In genomic region chr14:122992937-122993336, GRCm38 (mm10) we compare ENCODE assay signal across 14 mouse cellular contexts. TPM values are rescaled to one million over a fixed set of nuclear protein-coding genes. Genes with fewer than 3 reads are reported as not detected.
DNase-seq lines count a peak whose midpoint lies in the region; ATAC-seq and TF ChIP-seq lines count a peak whose summit lies in the region.
"Had no signal": no experiment of that assay in that cellular context is flagged by ENCODE, and none has a peak within 500 bp of the region (broad histone marks: within the 10 kb centered on the region; RNA-seq: fewer than 3 reads in every experiment).

No protein-coding gene starts in this region.

- H3K4me2 ChIP-seq in forebrain, embryonic 11.5 days (ENCODE audit: low read depth, low read length, severe bottlenecking): no peak overlapping the region
- no peak overlapping the region for H3K4me2 ChIP-seq in forebrain, postnatal 0 days (ENCODE audit: low read depth)
- no peak overlapping the region for H3K4me2 ChIP-seq in midbrain, embryonic 14.5 days (ENCODE audit: low read length)
- H3K4me2 ChIP-seq in intestine, postnatal 0 days (replicated peaks; ENCODE audit: low read depth): no peak overlapping the region
- no peak overlapping the region for H3K4me2 ChIP-seq in stomach, embryonic 15.5 days
- H3K4me2 ChIP-seq: forebrain, embryonic 15.5 days had no signal

- no peaks in the 10 kb centered on the region for H3K9me3 ChIP-seq in forebrain, embryonic 11.5 days (ENCODE audit: control insufficient read depth, low read length)
- no peaks in the 10 kb centered on the region for H3K9me3 ChIP-seq in forebrain, postnatal 0 days (ENCODE audit: low read length)
- H3K9me3 ChIP-seq in midbrain, embryonic 14.5 days (ENCODE audit: control insufficient read depth, low read length): no peaks in the 10 kb centered on the region
- no peaks in the 10 kb centered on the region for H3K9me3 ChIP-seq in midbrain, embryonic 10.5 days (replicated peaks)
- H3K9me3 ChIP-seq in intestine, postnatal 0 days (ENCODE audit: control insufficient read depth): no peaks in the 10 kb centered on the region
- H3K9me3 ChIP-seq in stomach, embryonic 15.5 days: no peaks in the 10 kb centered on the region
- H3K9me3 ChIP-seq: forebrain, embryonic 15.5 days had no signal

- no peak overlapping the region for H3K4me3 ChIP-seq in forebrain, embryonic 11.5 days (ENCODE audit: low read depth, low read length)
- H3K4me3 ChIP-seq in forebrain, postnatal 0 days (ENCODE audit: low read depth, low read length): no peak overlapping the region
- no peak overlapping the region for H3K4me3 ChIP-seq in midbrain, embryonic 14.5 days (replicated peaks; ENCODE audit: low read depth, low read length)
- no peak overlapping the region for H3K4me3 ChIP-seq in midbrain, embryonic 10.5 days
- no peak overlapping the region for H3K4me3 ChIP-seq in intestine, postnatal 0 days (ENCODE audit: low read depth, low read length)
- H3K4me3 ChIP-seq in stomach, embryonic 15.5 days (replicated peaks): no peak overlapping the region
- H3K4me3 ChIP-seq: forebrain, embryonic 15.5 days had no signal

- no peaks in the 10 kb centered on the region for H3K27me3 ChIP-seq in forebrain, embryonic 11.5 days (ENCODE audit: control insufficient read depth, insufficient read depth, low read length)
- no peaks in the 10 kb centered on the region for H3K27me3 ChIP-seq in forebrain, postnatal 0 days (ENCODE audit: insufficient read depth, low read length)
- H3K27me3 ChIP-seq in midbrain, embryonic 14.5 days (ENCODE audit: control insufficient read depth, insufficient read depth, low read length): no peaks in the 10 kb centered on the region
- no peaks in the 10 kb centered on the region for H3K27me3 ChIP-seq in midbrain, embryonic 10.5 days (ENCODE audit: low read depth, poor library complexity, severe bottlenecking)
- H3K27me3 ChIP-seq in intestine, postnatal 0 days (replicated peaks; ENCODE audit: control insufficient read depth, insufficient read depth, low read length): no peaks in the 10 kb centered on the region
- no peaks in the 10 kb centered on the region for H3K27me3 ChIP-seq in stomach, embryonic 15.5 days (replicated peaks)
- H3K27me3 ChIP-seq: forebrain, embryonic 15.5 days had no signal

- TF ChIP-seq CTCF in forebrain, postnatal 0 days (IDR thresholded peaks at IDR 0.05; ENCODE audit: low read depth): no peak
- no peak for TF ChIP-seq CTCF in intestine, postnatal 0 days (IDR thresholded peaks at IDR 0.05; ENCODE audit: low read depth)

- no peaks in the 10 kb centered on the region for H3K36me3 ChIP-seq in forebrain, embryonic 11.5 days (ENCODE audit: control insufficient read depth, insufficient read depth, low read length)
- no peaks in the 10 kb centered on the region for H3K36me3 ChIP-seq in forebrain, postnatal 0 days (ENCODE audit: insufficient read depth)
- H3K36me3 ChIP-seq in midbrain, embryonic 14.5 days (ENCODE audit: control insufficient read depth, insufficient read depth, low read length): no peaks in the 10 kb centered on the region
- no peaks in the 10 kb centered on the region for H3K36me3 ChIP-seq in midbrain, embryonic 10.5 days
- no peaks in the 10 kb centered on the region for H3K36me3 ChIP-seq in intestine, postnatal 0 days (ENCODE audit: control insufficient read depth, insufficient read depth)
- H3K36me3 ChIP-seq in stomach, embryonic 15.5 days: no peaks in the 10 kb centered on the region
- H3K36me3 ChIP-seq: forebrain, embryonic 15.5 days had no signal

- no peak overlapping the region for H3K27ac ChIP-seq in forebrain, embryonic 11.5 days (ENCODE audit: low read depth, low read length)
- H3K27ac ChIP-seq in forebrain, postnatal 0 days (ENCODE audit: low read depth, low read length): no peak overlapping the region
- H3K27ac ChIP-seq in midbrain, embryonic 14.5 days (replicated peaks; ENCODE audit: low read depth, low read length): no peak overlapping the region
- H3K27ac ChIP-seq in midbrain, embryonic 10.5 days (replicated peaks): no peak overlapping the region
- no peak overlapping the region for H3K27ac ChIP-seq in intestine, postnatal 0 days (ENCODE audit: low read depth, low read length)
- no peak overlapping the region for H3K27ac ChIP-seq in stomach, embryonic 15.5 days
- H3K27ac ChIP-seq: forebrain, embryonic 15.5 days had no signal

- H3K4me1 ChIP-seq in forebrain, embryonic 11.5 days (replicated peaks; ENCODE audit: control insufficient read depth, insufficient read depth, low read length): no peaks in the 10 kb centered on the region
- H3K4me1 ChIP-seq in forebrain, postnatal 0 days (ENCODE audit: insufficient read depth): no peaks in the 10 kb centered on the region
- no peaks in the 10 kb centered on the region for H3K4me1 ChIP-seq in midbrain, embryonic 14.5 days (ENCODE audit: control insufficient read depth, insufficient read depth, low read length)
- H3K4me1 ChIP-seq in midbrain, embryonic 10.5 days: no peaks in the 10 kb centered on the region
- no peaks in the 10 kb centered on the region for H3K4me1 ChIP-seq in intestine, postnatal 0 days (replicated peaks; ENCODE audit: control insufficient read depth, insufficient read depth, low read length)
- H3K4me1 ChIP-seq in stomach, embryonic 15.5 days: no peaks in the 10 kb centered on the region
- H3K4me1 ChIP-seq: forebrain, embryonic 15.5 days had no signal

- 68% methylated on average over 6 of the region's 6 CpGs for WGBS in forebrain, embryonic 11.5 days
- WGBS in forebrain, postnatal 0 days: 63% methylated on average over 6 of the region's 6 CpGs
- 62% methylated on average over 6 of the region's 6 CpGs for WGBS in midbrain, embryonic 14.5 days
- 64% methylated on average over 6 of the region's 6 CpGs for WGBS in midbrain, embryonic 10.5 days
- WGBS in intestine, postnatal 0 days: 51% methylated on average over 6 of the region's 6 CpGs
- WGBS in stomach, embryonic 15.5 days: 53% methylated on average over 6 of the region's 6 CpGs

- no peak overlapping the region for H3K9ac ChIP-seq in forebrain, embryonic 11.5 days (ENCODE audit: low read length)
- H3K9ac ChIP-seq in forebrain, postnatal 0 days: no peak overlapping the region
- no peak overlapping the region for H3K9ac ChIP-seq in midbrain, embryonic 14.5 days (replicated peaks; ENCODE audit: low read length)
- H3K9ac ChIP-seq in intestine, postnatal 0 days (ENCODE audit: low read depth, low read length): no peak overlapping the region
- H3K9ac ChIP-seq in stomach, embryonic 15.5 days: no peak overlapping the region
- H3K9ac ChIP-seq: forebrain, embryonic 15.5 days had no signal

- DNase-seq in forebrain, embryonic 11.5 days (ENCODE audit: low spot score): no peak
- DNase-seq in forebrain, postnatal 0 days: no peak
- no peak for DNase-seq in midbrain, embryonic 14.5 days
- DNase-seq in midbrain, embryonic 10.5 days (ENCODE audit: low spot score): no peak
- no peak for DNase-seq in right cerebral cortex, postnatal 36 days (ENCODE audit: low spot score in 2 of 2)
- no peak for DNase-seq in thymus, postnatal 25 days
- DNase-seq: adrenal gland, postnatal 10 days; heart, postnatal 36 days; kidney, postnatal 4 days; lung, postnatal 14 days; retina, postnatal 1 day had no signal

- 0 out of 2 replicates have a peak, but pooled peaks have one; percentile 27 for ATAC-seq in forebrain, embryonic 11.5 days (replicated peaks; ENCODE audit: low FRiP score)
- no peak for ATAC-seq in forebrain, postnatal 0 days
- ATAC-seq in midbrain, embryonic 14.5 days (ENCODE audit: low FRiP score, low TSS enrichment): peak; percentile 27; the same call in 1 of the 2 replicates
- peak; percentile 64 for ATAC-seq in intestine, postnatal 0 days
- ATAC-seq in stomach, embryonic 15.5 days (ENCODE audit: insufficient read depth, low FRiP score, low read depth): peak; percentile 52; the same call in 1 of the 2 replicates
- ATAC-seq: forebrain, embryonic 15.5 days had no signal

RNA-seq across cellular contexts. Expression of gene Tmtc4, which starts 9.1 kb away (rescaled TPM):
- polyA plus RNA-seq in forebrain, embryonic 11.5 days (2014; fragmentation: Nextera tagmentation; extraction: Ambion mirVana): 31.8 and 37.2 TPM in 2 replicates
- 48.5 and 51.8 TPM in 2 replicates for total RNA-seq in forebrain, postnatal 0 days (2014; rRNA removed)
- 27.7 and 30.1 TPM in 2 replicates for polyA plus RNA-seq in forebrain, postnatal 0 days (2015; fragmentation: Nextera tagmentation; extraction: Ambion mirVana)
- polyA plus RNA-seq in midbrain, embryonic 14.5 days (2014; fragmentation: Nextera tagmentation; extraction: Ambion mirVana): 45.7 and 61.8 TPM in 2 replicates
- 28.3 and 34.6 TPM in 2 replicates for polyA plus RNA-seq in midbrain, embryonic 10.5 days (2016; fragmentation: Nextera tagmentation; extraction: Ambion mirVana)
- 7.4 and 7.8 TPM in 2 replicates for polyA plus RNA-seq in intestine, postnatal 0 days (2015; fragmentation: Nextera tagmentation; extraction: Ambion mirVana)
- 19.1 and 23.7 TPM in 2 replicates for polyA plus RNA-seq in stomach, embryonic 15.5 days (2015; fragmentation: Nextera tagmentation; extraction: Ambion mirVana)
